Mouse (Mus musculus): Measurements from ENCODE around the gene Ubr3.

- TF ChIP-seq POLR2A (IDR thresholded peaks at IDR 0.05; ENCODE audit: borderline replicate concordance, insufficient read depth, low read length) (no peak), CTCF (IDR thresholded peaks at IDR 0.05; ENCODE audit: borderline replicate concordance, insufficient read depth, low read depth, low read length) (no peak)
Observed at GRCm38 (mm10) chr2:69903541-69903940, 6.5 kb downstream of the Ubr3 start.

Measured in cerebellum, adult 2 months (tissue).